Mouse (Mus musculus) liver, postnatal 0 days (tissue): ENCODE measurements around the gene Arhgef33.

Source experiments
- CTCF ChIP-seq: sonication (generic); IDR thresholded peaks from 2 replicates; pipeline ENCODE4 v1.5.1; 2016; ENCODE audit warnings: antibody characterized with exemption, low read depth
- EP300 ChIP-seq: IDR thresholded peaks from 2 replicates; pipeline ENCODE4 v1.6.1; 2016; ENCODE audit warnings: antibody characterized with exemption, low read depth, mild to moderate bottlenecking

- TF ChIP-seq EP300 (no peak), CTCF (no peak)
Measured at GRCm38 (mm10) chr17:80431997-80432396, 124.8 kb downstream of the Arhgef33 start.
